Mouse (Mus musculus) regulatory T cell (primary cell): ENCODE results near the gene Arl15.

ENCODE experiments used
- in situ Hi-C: fragments of 300-600 bp; cut with MboI, MseI; formaldehyde crosslinking; loops from one replicate; pipeline ENCODE4 v1.15.1; 2025; ENCODE audit warnings: high pct_unique_total_duplicates

Arl15 gene

DNA sequence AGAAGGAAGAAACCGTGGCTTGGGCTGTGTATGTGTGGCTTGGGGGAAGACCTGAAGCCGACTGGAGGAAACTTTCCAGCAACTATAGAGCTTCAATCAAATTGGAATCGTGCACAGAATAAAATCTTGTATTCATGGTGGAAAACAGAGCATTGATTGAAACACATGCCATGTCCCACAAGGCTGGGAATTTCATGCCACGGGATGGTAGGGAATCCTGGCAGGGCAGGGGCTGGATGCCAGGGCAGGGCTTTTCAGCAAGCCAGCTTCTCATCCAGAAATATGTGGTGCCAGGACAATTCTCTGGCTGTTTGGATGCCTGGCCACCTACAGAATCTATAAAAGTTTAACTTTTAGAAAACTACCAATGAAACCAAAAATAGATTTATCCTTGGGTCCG, 122.5 kb downstream of the Arl15 start:
- in situ Hi-C loops, result no loop called here

DNA sequence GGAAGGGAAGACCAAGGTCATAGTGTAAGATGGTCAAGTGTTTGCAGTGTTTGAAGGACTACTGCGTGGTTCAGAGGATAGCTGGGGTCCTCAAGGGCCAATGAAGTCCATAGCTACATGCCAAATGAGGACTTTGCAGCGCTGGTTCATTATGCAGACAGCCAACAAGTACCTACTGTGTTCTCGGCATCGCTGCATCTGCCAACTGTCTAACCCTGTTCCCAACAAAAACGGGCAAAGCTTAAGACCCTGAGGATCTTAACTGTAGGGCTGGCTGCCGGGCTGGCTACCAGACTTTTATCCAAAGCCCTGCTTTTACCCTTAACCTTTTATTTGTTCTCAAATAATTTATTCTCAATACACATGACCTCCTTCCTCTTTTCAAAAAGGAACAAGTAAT, 123.1 kb downstream of the Arl15 start:
- in situ Hi-C loops, result no loop called here

DNA sequence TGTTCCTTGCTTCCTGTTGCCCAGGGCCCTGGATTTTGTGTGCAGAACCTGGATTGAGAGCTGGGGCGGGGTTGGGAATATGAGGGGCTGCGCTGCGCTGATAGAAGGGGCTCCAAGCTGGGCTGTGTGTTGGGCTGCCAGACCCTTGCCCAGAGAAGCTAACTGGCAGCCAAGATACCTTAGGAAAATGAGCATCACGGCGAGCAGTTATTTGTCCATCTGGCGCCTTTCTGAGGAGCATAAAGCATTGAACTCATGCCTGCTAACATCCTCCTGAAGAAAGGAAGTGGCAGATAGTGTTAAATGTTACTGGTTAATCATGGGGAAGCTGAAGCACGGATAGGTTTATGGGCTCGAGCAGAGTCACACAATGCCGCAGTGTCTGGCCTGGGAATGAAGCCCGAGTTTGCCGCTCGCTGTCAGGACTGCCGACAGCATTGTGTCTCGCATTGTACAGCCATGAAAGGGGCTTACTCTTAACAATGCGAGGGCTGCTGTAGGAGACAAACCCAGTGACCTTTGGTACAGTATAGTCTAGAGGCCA, 123.6 kb downstream of the Arl15 start:
- in situ Hi-C loops, result no loop called here

DNA sequence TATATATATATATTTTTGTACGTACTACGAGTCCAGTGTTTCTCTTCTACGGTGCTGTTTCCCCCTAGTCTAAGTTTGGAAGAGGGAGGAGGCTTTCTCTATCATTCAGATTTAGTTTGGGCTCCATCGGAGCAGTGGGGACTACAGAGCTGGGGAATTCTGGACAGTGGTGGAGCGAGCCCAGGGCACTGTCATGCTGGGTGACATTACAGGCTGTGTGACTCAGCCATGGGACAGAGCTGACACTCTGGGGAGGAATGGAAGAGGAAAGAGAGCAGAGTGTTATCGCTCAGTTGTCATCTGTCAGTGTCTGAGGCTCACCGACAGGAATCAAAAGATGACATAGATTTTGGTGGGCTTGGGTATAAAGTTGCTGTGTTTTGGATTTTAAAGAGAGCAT, 124.4 kb downstream of the Arl15 start:
- in situ Hi-C loops, result no loop called here

DNA sequence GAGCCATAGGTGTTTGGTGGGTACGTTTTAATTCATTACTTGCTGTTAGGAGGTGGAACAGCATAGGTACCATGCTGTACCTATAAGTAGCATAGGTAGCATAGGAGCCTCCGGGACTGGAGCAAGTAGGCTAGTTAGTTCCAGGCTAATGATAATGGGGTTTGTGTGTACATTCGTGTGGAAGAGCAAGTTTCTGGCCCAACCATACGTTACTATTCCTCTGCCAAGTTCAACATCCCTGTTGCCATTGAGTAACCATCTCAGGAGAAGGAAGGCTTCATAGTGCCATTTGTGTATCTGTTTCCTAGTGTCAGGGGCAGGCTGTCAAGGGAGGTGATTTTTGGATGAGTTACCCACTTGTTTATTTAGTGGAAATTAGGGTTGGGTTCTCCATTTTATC, 141.4 kb downstream of the Arl15 start:
- in situ Hi-C loops, result no loop called here

DNA sequence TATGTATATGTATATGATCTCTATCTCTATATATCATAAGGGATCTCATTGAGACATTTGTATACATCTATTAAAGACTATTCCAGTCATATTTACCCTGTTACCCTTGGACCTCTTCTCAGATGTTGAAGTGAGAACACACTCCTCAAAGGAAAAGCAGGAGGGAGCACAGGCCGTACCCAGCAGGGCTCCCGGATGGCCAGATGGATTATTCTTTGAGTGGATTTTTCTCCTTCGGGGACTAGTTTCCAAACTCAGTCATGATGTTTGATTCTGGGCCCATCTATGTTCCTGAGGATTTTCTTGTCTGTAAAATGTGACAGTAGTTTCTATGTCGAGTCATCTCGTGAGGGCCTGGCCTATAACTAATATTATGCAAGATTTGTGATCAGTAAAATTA, 142.9 kb downstream of the Arl15 start:
- in situ Hi-C loops, result no loop called here

DNA sequence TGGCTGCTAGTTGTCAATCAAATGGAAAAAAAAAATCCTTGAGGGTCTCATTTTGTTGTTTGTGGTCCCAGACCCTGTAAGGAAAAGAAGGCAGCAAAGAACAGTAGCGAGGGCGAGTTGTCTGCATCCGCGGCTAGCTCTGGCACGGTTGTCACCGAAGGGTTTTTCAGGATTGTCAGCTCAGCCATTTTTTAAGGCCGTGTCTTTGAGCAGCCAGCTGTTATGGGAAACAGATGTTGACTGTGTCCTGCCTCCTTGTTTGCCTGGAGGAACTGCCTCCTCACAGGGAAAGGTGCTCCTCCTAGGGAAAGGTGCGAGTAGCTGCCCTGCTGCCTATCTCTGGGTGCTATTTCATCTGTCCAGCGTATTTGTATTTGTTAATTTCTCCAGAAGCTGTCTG, 144.3 kb downstream of the Arl15 start:
- in situ Hi-C loops, result no loop called here

DNA sequence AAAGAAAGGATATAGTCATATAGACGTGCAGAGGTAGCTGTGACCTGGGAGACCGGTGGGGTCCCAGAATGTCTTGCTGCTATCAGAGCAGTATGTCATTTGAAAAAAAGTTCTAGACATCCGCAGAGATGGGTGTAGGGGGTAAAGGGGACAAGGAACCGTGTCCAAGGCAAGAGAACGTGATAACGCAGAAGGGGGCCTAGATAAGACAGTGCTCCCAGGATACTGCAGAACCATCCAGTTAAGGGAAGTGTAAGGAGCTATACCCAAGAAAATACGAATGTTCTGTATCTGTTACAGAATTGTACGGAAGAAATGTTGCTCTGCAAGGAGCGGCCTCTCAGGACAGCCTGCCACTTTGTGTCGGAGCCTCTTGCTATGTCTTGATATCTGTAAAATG, 144.8 kb downstream of the Arl15 start:
- in situ Hi-C loops, result no loop called here

DNA sequence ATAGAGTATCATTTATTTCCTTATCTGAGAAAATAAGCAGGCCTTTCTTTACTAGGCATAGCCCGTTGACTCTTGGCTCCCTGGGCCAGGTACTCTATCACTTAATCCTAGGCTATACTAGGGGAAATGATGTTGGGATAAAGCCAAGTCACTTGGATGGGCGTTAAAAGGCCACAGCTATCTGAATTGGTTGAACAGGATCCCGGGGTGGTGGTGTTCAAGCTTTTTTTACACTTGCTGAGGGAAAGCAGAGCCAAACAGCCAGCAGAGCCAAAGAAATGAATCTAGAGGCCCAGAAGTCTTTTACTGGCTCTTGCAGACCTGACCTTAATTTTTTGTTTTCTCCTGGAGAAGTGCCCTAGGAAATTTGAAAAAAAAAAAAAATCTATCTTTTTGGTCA, 145.4 kb downstream of the Arl15 start:
- in situ Hi-C loops, result no loop called here

DNA sequence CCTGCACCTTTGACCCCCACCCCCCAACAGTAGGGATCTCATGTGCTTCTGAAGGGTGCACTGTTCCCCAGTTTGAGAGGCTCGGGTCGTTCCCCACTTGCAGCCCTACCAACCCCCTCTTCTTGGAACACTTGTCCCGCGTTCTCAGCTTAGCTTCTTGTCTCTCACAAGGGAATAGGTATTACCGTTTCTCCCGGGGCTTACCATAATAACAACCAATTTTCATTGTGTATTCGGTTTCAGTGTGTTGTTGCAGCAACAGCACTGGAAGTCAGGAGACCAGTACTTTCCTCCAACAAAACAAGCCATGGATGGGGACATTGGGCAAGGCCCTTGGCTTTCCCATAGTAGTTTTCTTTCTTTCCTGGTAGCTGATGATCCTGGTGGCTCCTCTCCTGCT, 145.8 kb downstream of the Arl15 start:
- in situ Hi-C loops, result no loop called here

DNA sequence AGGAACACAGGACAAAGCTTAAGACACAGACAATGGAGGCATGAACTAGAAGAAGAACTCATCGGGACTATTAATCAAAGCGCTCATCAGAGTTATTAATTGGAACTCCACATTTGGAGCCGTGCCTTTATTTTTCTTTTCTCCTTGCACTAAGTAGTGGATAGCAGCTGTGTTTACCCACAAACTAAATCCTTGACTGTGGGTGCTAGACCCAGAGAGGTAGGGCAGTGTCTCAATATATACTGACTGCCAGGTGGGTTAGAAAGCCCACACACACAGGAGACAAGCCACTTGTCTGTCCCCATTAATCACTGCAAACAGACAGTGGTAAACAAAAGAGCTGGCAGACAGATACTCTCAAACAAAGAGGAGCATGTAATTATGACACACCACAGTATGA, 147.6 kb downstream of the Arl15 start:
- in situ Hi-C loops, result no loop called here

DNA sequence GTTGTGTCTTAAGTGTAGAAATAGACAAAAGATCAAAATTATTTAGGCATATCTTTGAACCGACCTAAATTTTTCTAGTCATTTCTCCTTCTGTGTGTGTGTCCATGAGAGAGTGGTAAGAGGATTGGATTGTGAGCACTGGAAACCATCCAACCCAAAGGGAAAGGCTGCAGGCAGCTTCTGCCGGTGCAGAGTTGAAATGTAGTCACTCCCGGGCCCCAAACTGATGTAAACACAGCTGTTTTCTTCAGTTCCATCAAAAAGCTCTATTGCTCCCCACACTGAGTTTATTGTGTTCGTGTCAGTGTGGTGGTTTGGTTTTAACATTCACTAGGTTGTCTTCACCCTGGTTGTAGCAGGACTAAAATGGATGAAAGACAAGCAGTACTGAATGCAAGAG, 153.2 kb downstream of the Arl15 start:
- in situ Hi-C loops, result no loop called here

DNA sequence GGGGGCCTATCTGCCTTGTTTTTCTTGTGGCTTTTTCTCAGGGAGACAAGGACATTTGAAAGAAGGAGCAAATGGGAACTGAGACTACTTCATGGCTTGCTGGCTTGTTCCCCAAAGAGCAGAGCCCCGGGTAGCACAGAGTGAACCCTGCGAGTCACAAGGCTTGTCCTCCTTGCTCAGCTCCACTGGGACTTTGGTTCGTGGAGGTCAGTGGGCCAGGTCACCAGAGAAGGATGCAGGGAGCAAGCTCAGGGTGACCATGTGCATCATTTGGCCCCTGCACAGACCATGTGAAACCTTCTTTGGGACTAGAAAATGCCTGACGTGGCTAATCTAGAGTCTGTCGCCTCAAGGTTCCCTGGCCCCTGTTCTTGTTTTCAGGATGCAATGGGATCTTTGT, 155.4 kb downstream of the Arl15 start:
- in situ Hi-C loops, result no loop called here

DNA sequence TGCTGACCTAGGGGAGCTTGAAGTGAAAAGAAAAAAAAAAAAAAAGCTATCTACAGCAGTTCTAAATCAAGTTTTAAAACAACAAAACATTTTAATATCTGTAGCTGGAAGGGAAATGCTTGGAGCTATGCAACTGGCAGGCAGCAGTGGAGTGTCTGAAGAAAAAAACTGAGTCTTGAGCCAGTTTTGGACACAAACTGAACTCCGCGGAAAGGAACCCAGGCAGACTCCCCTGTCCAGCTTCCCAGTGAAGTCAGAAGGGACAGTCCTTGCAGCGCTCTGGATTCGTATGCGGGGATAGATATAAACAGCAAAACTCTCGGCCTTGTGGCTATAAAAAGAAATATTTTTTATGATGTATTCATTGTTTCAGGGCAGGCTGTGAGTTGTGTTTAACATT, 155.8 kb downstream of the Arl15 start:
- in situ Hi-C loops, result no loop called here

DNA sequence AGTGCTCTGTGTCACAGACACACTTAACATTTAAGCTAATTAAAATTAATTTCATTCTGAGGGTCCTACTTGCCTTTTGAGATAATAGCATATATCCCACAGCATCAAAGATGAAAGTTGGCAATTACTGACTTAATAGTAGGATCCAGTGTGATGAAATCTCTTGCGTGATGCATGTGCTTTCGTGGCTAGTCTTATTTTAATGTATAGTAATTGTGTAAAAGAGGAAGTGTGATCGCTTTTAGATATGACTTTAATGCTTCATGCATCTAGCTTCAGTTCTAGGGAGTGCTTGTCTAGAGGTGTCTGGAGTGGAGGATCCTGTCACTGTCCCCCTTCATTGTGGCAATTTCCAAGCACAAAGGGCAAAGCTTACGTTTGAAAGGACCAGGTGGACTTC, 163.1 kb downstream of the Arl15 start:
- in situ Hi-C loops, result no loop called here

DNA sequence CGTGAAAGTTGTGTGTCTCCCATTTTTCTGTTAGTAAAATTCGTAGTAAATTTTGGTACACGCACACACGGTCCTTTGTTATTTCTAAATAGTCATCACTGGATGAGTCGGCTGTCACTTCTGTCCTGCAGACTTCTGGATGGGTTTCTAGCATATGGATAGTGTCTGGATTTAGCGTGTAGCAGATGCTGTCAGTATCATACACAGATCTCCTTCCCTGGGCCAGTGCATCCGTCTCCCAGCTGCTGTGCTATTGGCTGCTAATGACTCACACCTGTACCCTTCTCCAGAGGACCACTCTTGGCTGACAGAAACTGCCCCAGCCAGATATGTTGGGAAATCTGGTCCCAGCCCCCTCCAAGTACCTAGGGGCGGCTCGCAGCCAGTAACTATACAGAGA, 170.6 kb downstream of the Arl15 start:
- in situ Hi-C loops, result no loop called here

DNA sequence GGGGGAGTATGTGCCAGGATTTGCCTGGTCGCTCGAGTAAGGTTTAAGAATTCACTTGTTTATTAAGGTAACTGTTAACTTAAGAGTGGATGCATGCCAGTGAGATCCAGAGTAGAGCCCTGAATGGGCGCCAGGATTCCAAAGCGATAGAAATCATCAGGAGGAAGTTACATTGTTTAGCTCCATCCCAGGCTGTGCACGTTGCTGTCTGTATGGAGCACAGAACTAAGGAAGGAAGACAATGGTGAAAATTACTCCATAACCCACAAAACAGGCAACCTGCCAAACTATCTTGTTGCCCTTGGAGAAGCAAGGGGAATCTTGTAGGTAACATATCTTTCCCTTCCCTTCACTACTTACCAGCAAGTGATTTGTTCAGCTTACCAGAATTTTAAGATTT, 176.4 kb downstream of the Arl15 start:
- in situ Hi-C loops, result loop anchor here (10.0 kb wide), 1 partner anchor 394 kb away; no protein-coding TSS in a partner anchor

DNA sequence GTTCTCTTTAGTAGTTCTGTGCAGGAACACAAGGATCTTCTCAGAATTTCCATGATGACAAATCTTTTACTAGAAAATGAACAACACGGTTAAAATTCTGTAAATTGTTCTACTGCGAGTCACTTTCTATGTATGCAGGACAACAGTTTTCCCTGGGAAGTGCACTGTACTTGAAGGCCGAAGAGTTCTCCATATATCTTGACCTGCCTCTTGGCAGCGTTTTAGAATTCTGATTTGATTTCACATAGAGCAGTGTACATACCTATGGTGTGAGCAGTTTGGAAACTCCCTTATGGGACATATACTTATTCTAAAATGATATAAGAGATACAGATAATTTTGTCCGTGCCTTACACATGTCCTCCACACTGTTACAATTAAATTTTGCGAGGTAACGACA, 178.1 kb downstream of the Arl15 start:
- in situ Hi-C loops, result loop anchor here (10.0 kb wide), 1 partner anchor 392 kb away; no protein-coding TSS in a partner anchor

DNA sequence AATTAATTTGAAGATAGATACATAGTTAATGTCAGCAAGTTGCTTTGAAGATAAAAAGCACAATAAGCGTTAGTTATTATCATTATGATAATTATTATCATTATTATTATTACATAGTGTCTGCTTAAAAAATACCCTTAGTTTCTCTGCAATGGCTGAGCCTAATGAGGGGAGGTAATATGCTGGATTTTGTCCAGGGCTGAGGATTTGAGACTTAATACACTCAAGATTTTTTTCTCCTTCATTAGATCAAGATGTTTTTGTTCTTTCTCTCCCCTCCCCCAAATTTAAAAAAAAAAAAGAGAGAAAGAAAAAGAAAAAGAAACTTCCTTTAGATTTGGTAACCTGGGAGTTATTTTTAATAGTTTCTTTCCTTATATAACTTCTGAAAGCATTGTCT, 180.6 kb downstream of the Arl15 start:
- in situ Hi-C loops, result loop anchor here (10.0 kb wide), 1 partner anchor 390 kb away; no protein-coding TSS in a partner anchor

DNA sequence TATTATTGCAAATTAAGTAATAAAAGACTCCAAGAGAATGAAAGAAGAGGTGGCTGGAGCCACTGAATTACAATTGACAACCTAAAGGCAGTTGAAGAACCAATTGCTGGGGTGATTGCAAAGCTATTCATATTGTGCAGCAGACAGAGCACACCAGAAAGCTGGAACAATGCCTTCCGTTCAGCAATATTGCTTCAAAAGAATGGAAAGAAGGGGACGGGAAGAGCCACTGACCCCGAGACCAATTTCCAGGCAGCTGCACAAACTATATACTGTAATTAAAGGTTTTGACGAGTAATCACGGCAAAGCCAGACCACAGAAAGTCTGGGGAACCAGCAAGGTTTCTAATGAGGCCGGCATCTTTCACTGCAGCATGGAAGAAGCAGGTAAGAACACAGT, 181.4 kb downstream of the Arl15 start:
- in situ Hi-C loops, result loop anchor here (10.0 kb wide), 1 partner anchor 389 kb away; no protein-coding TSS in a partner anchor

DNA sequence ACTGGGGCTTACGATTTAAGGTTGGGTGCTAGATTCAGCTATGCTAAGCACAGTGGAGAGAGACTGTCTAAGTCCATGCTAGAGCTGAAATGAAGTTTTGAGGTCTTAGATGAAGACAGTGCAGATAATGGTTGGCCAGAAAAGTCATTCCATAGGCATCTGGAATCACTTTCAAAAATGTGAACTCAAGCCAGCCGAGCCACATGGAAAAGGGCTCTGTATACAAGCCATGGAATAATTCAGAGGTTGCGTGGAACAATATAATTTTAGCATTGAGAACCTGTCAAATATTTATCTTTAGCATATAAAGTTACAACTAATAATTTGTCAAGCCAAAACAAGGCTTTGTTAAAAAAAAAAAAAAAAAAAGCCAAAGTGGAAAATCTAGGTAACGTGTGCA, 182.6 kb downstream of the Arl15 start:
- in situ Hi-C loops, result loop anchor here (10.0 kb wide), 1 partner anchor 388 kb away; no protein-coding TSS in a partner anchor

DNA sequence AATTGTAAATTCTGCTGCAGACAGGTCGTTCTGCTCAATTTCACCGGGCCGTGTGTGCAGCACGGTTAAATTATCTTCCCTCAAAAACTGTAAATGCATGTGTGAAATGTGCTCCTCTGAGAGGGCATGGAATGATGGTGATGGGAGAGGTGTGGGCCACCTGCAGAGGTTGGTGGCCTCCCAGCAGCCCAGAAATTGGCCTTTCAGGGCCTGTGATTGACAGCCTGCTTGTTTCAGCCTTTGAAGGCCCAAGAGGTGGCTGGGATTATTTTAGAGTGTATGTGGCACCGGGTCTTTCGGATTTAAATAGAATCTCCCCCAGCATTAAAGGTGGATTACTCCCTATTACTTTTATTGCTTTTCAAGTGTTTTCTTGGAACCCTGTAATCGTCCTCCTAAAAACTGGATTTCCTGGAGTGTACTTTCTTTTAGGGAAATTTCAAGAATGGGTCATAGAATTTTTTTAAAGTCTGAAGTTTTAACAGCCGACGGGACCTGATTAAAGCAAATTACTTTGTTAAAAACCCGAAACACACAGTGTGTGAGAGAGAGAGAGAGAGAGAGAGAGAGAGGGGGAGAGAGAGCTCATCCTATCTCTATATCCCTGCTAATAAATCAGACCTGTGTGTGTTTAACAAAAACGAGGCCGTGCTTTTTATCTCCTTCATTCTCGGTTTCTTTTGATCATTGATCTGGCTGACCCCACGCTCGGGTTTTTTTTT, 186.6 kb downstream of the Arl15 start:
- in situ Hi-C loops, result no loop called here

DNA sequence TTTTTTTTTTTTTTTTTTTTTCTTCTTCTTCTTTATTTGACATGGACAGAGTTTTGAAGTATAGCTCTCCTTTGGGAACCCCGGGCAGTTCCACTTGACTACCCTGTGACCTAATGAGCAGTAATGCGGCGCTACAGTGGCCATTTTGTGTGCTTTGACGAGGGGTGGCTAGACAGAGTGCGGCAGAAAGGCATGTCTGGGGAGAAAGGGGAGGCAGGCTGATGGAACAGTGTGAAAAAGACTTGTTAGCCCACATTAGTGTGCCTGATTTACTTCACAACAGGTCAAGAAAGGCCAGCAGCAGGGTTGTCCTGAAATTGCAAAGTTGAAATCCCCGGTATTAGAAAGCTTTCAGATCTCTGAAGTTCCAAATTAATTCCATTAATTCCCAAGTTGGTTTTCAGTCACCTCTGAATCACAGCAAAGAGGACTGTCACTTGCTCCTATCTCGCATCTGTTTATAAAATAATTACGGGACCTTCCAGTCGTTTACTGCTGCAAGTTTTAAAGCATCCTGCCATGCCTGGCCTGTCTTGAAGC, 187.2 kb downstream of the Arl15 start:
- in situ Hi-C loops, result no loop called here
